Mouse (Mus musculus): ENCODE data around the gene Rhox2h. TPM values are rescaled to one million over a fixed set of nuclear protein-coding genes. Genes with fewer than 3 reads are reported as not detected.
"Not testable (repeated sequence)": the region's sequence is repeated elsewhere in the genome, so short reads cannot be mapped to it uniquely, and the experiment has no call there.

Rhox2h gene
- not detected for total RNA-seq (2021)

- intact Hi-C loops (cut with DNase I); DNase-seq: not testable (repeated sequence)
These were observed at the start of gene Rhox2h for GRCm38 (mm10) chrX:37673177-37673576. Gene Rhox2h, minus strand, starts transcription at chrX:37673277.

- intact Hi-C loops (cut with DNase I), result no loop called here
- DNase-seq, result no peak
These were observed 28.8 kb upstream of the Rhox2h start for GRCm38 (mm10) chrX:37701821-37702387.

GRCm38 (mm10) chrX:37692261-37692660 is 19.2 kb upstream of the Rhox2h start:
- no peak for DNase-seq
- intact Hi-C loops (cut with DNase I), result no loop called here

- DNase-seq, result no peak
- intact Hi-C loops (cut with DNase I), result no loop called here
These were observed 10.1 kb upstream of the Rhox2h start for GRCm38 (mm10) chrX:37683031-37683715.

GRCm38 (mm10) chrX:37668664-37669063 is 4.4 kb downstream of the Rhox2h start, which contains the start of gene Rhox3h:
Gene Rhox3h, minus strand, starts transcription at chrX:37668764.
- intact Hi-C loops (cut with DNase I); DNase-seq: not testable (repeated sequence)

- intact Hi-C loops (cut with DNase I); DNase-seq: not testable (repeated sequence)
These were observed 21.9 kb downstream of the Rhox2h start, which contains the start of gene Rhox4g for GRCm38 (mm10) chrX:37651227-37651626. Gene Rhox4g, minus strand, starts transcription at chrX:37651327.

- intact Hi-C loops (cut with DNase I), result not testable (repeated sequence)
These were observed 29.7 kb downstream of the Rhox2h start, which contains the start of gene Rhox2g for GRCm38 (mm10) chrX:37643370-37643769. Gene Rhox2g, minus strand, starts transcription at chrX:37643470.

GRCm38 (mm10) chrX:37628512-37628911 is 44.6 kb downstream of the Rhox2h start, which contains the start of gene Rhox3g:
Gene Rhox3g, minus strand, starts transcription at chrX:37628612.
- intact Hi-C loops (cut with DNase I); DNase-seq: not testable (repeated sequence)

More at GRCm38 (mm10) chrX:37643370-37643769, 29.7 kb downstream of the Rhox2h start, which contains the start of gene Rhox2g:
- not testable (repeated sequence) for DNase-seq

Other genes starting within 250 kb of the Rhox2h start
- gene Rhox4b, start 240.8 kb downstream of the Rhox2h start, total RNA-seq (2021), result not detected
- gene Rhox2c, start 219.6 kb downstream of the Rhox2h start, total RNA-seq (2021), result not detected
- not detected for gene Rhox3c, start 214.7 kb downstream of the Rhox2h start, total RNA-seq (2021)
- gene Rhox4c, start 192.9 kb downstream of the Rhox2h start, total RNA-seq (2021), result not detected
- gene Rhox2d, start 179.8 kb downstream of the Rhox2h start, total RNA-seq (2021), result not detected
- not detected for gene Rhox4d, start 158.9 kb downstream of the Rhox2h start, total RNA-seq (2021)
- gene Rhox2e, start 142.8 kb downstream of the Rhox2h start, total RNA-seq (2021), result not detected
- not detected for gene Rhox3e, start 131.3 kb downstream of the Rhox2h start, total RNA-seq (2021)
- gene Rhox4e, start 115.9 kb downstream of the Rhox2h start, total RNA-seq (2021), result not detected
- gene Rhox2f, start 101.9 kb downstream of the Rhox2h start, total RNA-seq (2021), result not detected
- not detected for gene Rhox3f, start 92.3 kb downstream of the Rhox2h start, total RNA-seq (2021)
- not detected for gene Rhox4f, start 65.6 kb downstream of the Rhox2h start, total RNA-seq (2021)
- not detected for gene Rhox3g, start 44.7 kb downstream of the Rhox2h start, total RNA-seq (2021)
- gene Rhox2g, start 29.8 kb downstream of the Rhox2h start, total RNA-seq (2021), result not detected
- gene Rhox4g, start 21.9 kb downstream of the Rhox2h start, total RNA-seq (2021), result not detected
- not detected for gene Rhox3h, start 4.5 kb downstream of the Rhox2h start, total RNA-seq (2021)
- not detected for gene Rhox5, start 131.6 kb upstream of the Rhox2h start, total RNA-seq (2021)
- gene Rhox6, start 153.6 kb upstream of the Rhox2h start, total RNA-seq (2021), result not detected
- gene Rhox7a, start 158.4 kb upstream of the Rhox2h start, total RNA-seq (2021), result not detected
- not detected for gene Rhox8, start 205.7 kb upstream of the Rhox2h start, total RNA-seq (2021)
- gene Rhox7b, start 224.0 kb upstream of the Rhox2h start, total RNA-seq (2021), result not detected
- not detected for gene Rhox9, start 228.5 kb upstream of the Rhox2h start, total RNA-seq (2021)